Mouse (Mus musculus) left cerebral cortex, adult 2 months (tissue): ENCODE data around the gene Mov10. TPM values are rescaled to one million over a fixed set of nuclear protein-coding genes. Genes with fewer than 3 reads are reported as not detected.
"Not testable (repeated sequence)": the region's sequence is repeated elsewhere in the genome, so short reads cannot be mapped to it uniquely, and the experiment has no call there.

Source experiments
- DNase-seq, 2 experiments: peaks; one replicate each; pipeline ENCODE4 v3.0.0; 2021 to 2022; ENCODE audit warnings: low spot score in 2 of 2, mixed read lengths in 1 of 2; ENCODE audit errors: extremely low spot score in 1 of 2
- H3K27ac ChIP-seq: fragments of 200-600 bp; 2 replicates; pipeline ENCODE4 v1.8.1; 2022
- H3K4me3 ChIP-seq: fragments of 200-600 bp; 2 replicates; pipeline ENCODE4 v1.8.1; 2022
- CTCF ChIP-seq: fragments of 200-600 bp; IDR thresholded peaks from 2 replicates; pipeline ENCODE4 v1.8.1; 2022; ENCODE audit warnings: antibody characterized with exemption, mild to moderate bottlenecking, moderate library complexity
- intact Hi-C: fragments of 180-260 bp; cut with DNase I; formaldehyde crosslinking; loops from one replicate; pipeline ENCODE4 v1.15.1; 2025
- total RNA-seq, 2 experiments: library from RNA; stranded (reverse); gene quantifications; 2 replicates each; pipeline ENCODE4 v1.2.3; 2021

The Mov10 gene
- total RNA-seq, 2 experiments from 2014 or later, result 10.5 to 10.9 TPM

- DNase-seq, result no peak
- Histone ChIP-seq H3K4me3 (no peak overlapping the region), H3K27ac (no peak overlapping the region)
- intact Hi-C loops, result loop anchor here (5.0 kb wide), 1 partner anchor 284 kb away; no protein-coding TSS in a partner anchor
- TF ChIP-seq CTCF, result no peak
These were observed 45.1 kb downstream of the Mov10 start for GRCm38 (mm10) chr3:104773301-104773700.

DNA sequence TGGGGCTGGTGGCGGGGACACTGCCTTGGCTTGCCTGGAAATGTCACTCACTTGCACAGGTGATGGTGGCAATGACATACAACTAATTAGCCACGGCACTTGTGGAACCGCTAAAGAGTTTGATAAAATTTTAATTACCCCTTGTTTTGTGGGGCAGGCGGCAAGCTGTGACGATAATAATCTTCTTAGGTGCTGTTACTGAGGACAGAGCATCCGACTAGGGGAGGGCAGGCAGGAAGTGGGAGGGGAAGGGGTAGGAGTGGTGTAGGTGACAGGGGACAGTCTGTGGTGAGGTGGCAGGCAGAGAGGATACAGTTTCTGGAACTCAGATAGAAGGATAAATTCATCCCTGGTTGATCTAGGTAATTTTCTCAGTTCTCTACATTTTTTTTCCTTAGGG, 46.9 kb downstream of the Mov10 start:
- no peak for DNase-seq
- H3K27ac ChIP-seq, result no peak overlapping the region
- H3K4me3 ChIP-seq, result no peak overlapping the region
- intact Hi-C loops, result loop anchor here (5.0 kb wide), 1 partner anchor 286 kb away; no protein-coding TSS in a partner anchor
- TF ChIP-seq CTCF, result no peak

GRCm38 (mm10) chr3:104770918-104771317, 47.4 kb downstream of the Mov10 start:
- Histone ChIP-seq H3K27ac (no peak overlapping the region), H3K4me3 (no peak overlapping the region)
- intact Hi-C loops, result loop anchor here (1.0 to 5.0 kb wide), 2 partner anchors 9 to 286 kb away; no protein-coding TSS in a partner anchor
- TF ChIP-seq CTCF, result no peak
- DNase-seq, result no peak

GRCm38 (mm10) chr3:104770035-104770434, 48.3 kb downstream of the Mov10 start:
- H3K4me3 ChIP-seq, result no peak overlapping the region
- peak; percentile 74 for TF ChIP-seq CTCF
- H3K27ac ChIP-seq, result no peak overlapping the region
- intact Hi-C loops, result loop anchor here (1.0 to 5.0 kb wide), 2 partner anchors 10 to 287 kb away; no protein-coding TSS in a partner anchor
- peak in 1 of 2 experiments; percentile 62 for DNase-seq

DNA sequence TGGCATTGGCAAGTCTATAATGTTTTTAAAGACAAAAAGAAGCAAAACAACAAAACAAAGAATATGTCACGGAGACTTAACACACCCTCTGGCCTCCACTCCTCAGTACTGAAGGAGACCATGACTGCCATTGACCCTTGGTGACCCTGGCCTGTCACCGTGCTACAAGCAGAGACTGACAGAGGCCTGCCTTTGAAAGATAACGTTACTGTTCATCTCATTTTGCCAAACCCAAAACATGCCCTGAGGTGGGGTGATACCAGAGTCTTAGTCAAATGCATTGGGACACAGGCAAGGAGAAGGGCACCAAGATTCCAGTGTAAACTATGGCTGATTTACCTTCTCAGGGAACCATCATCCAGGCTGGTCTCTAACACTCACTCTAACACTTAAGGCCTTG, 49.2 kb downstream of the Mov10 start:
- intact Hi-C loops, result no loop called here
- DNase-seq, result no peak
- no peak overlapping the region for H3K27ac ChIP-seq
- TF ChIP-seq CTCF, result no peak
- H3K4me3 ChIP-seq, result no peak overlapping the region

DNA sequence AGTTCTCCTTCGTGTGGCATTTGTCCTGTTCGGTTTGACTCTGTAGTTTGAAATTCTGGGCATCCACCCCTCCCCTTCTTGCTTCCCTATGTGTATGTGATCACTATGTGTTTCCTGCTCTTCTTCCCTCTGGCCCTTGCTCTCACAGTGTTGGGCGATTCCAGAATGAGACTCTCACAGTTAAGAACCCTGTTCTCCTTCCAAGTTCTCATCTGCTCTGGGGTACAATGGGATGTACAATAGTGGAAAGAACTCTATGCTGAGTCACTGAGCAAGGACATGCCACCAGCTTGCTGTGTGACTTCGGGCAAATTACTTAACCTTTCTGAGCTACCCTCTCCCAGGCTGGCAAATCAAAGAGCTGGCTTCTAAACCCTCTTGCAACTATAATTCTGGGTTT, 50.6 kb downstream of the Mov10 start:
- intact Hi-C loops, result no loop called here
- Histone ChIP-seq H3K4me3 (no peak overlapping the region), H3K27ac (no peak overlapping the region)
- no peak for TF ChIP-seq CTCF
- no peak for DNase-seq

DNA sequence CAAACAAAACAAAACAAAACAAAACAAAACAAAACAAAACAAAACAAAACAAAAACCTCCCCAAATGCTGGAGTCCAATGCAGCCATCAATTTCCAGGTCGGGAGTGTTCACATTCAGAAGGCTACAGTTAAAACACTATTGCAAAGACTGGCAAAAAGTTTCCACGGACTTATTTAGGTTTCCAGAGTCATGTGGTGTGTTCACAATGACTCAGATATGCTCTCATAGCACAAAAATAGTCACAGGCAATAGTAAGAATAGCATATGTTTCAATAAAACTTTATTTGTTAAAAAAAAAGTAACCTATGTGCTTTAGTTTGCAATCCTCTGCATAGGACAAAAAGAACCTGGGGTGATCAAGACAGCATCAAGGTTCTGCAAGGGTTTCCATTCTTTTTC, 51.2 kb downstream of the Mov10 start:
- Histone ChIP-seq H3K4me3 (no peak overlapping the region), H3K27ac (no peak overlapping the region)
- no peak for TF ChIP-seq CTCF
- DNase-seq, result no peak
- intact Hi-C loops, result no loop called here

- TF ChIP-seq CTCF, result peak; percentile 49
- no peak for DNase-seq
- H3K4me3 ChIP-seq, result no peak overlapping the region
These were observed 53.3 kb downstream of the Mov10 start for GRCm38 (mm10) chr3:104765021-104765420.

DNA sequence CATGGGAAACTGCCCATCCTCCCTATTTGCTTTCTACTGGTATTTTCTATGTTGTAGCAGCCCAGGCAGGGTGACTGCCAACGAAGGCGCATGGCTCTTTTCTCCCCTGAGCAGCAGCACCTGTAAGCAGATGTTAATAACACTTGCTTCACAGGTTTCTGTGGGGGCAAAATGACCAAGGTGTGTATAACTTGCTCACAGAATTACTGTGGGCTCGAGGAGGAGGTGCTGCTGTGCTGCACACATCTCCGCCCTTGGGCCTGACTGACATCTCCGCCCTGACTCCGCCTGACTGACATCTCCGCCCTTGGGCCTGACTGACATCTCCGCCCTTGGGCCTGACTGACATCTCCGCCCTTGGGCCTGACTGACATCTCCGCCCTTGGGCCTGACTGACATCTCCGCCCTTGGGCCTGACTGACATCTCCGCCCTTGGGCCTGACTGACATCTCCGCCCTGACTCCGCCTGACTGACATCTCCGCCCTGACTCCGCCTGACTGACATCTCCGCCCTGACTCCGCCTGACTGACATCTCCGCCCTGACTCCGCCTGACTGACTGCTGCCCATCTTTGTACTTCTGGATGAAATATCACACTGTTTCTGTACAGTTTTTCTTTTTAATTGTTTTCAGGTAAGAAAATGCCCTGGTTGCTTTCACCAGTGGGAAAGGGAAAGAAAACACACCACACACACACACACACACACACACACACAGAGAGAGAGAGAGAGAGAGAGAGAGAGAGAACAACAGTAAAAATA, 56.1 kb downstream of the Mov10 start:
- H3K27ac ChIP-seq, H3K4me3 ChIP-seq, intact Hi-C loops, DNase-seq: not testable (repeated sequence)

More at GRCm38 (mm10) chr3:104765021-104765420, 53.3 kb downstream of the Mov10 start:
- H3K27ac ChIP-seq, result no peak overlapping the region
- intact Hi-C loops, result no loop called here

- no peak for TF ChIP-seq CTCF
- peak overlapping the region; percentile 38 for H3K4me3 ChIP-seq
- intact Hi-C loops, result no loop called here
- H3K27ac ChIP-seq, result no peak overlapping the region
- no peak for DNase-seq
These were observed 59.5 kb downstream of the Mov10 start for GRCm38 (mm10) chr3:104758869-104759268.

- intact Hi-C loops, result no loop called here
- peak overlapping the region; percentile 38 for H3K4me3 ChIP-seq
- TF ChIP-seq CTCF, result peak; percentile 76
- no peak overlapping the region for H3K27ac ChIP-seq
- peak; percentile 48 to 69 for DNase-seq
These were observed 60.0 kb downstream of the Mov10 start for GRCm38 (mm10) chr3:104758406-104758805.

- H3K27ac ChIP-seq, DNase-seq, intact Hi-C loops, H3K4me3 ChIP-seq: not testable (repeated sequence)
- peak; percentile 29 for TF ChIP-seq CTCF
These were observed 65.5 kb downstream of the Mov10 start for GRCm38 (mm10) chr3:104752845-104753244.

Other genes with a start within 250 kb of the Mov10 start
- 10 to 100 TPM; 16.7 to 17.9 TPM for gene Slc16a1, start 179.9 kb downstream of the Mov10 start, total RNA-seq
- 1 to 10 TPM in 1 of 2 experiments, under 1 TPM in 1; 0.72 to 1.2 TPM for gene Ppm1j, start 37.5 kb downstream of the Mov10 start, total RNA-seq
- under 1 TPM in 1 of 2 experiments, not detected in 1; 0.07 TPM for gene Fam19a3, start 36.7 kb downstream of the Mov10 start, total RNA-seq
- gene Rhoc, start 30.2 kb downstream of the Mov10 start, total RNA-seq, result 10 to 100 TPM; 27.9 to 29.3 TPM
- gene St7l, start 45.4 kb upstream of the Mov10 start, total RNA-seq, result 10 to 100 TPM; 36.2 to 40.5 TPM
- 10 to 100 TPM; 35.1 to 39.8 TPM for gene Capza1, start 45.9 kb upstream of the Mov10 start, total RNA-seq
- 1 to 10 TPM; 2.0 to 2.3 TPM for gene Wnt2b, start 143.4 kb upstream of the Mov10 start, total RNA-seq
- gene Cttnbp2nl, start 234.6 kb upstream of the Mov10 start, total RNA-seq, result 10 to 100 TPM; 23.8 to 27.9 TPM
- not detected for gene 4930564D02Rik, start 248.3 kb upstream of the Mov10 start, total RNA-seq